Mouse (Mus musculus) midbrain, embryonic 11.5 days (tissue): ENCODE data around the gene Ahcy. TPM values are rescaled to one million over a fixed set of nuclear protein-coding genes. Genes with fewer than 3 reads are reported as not detected.

Experiments used
- ATAC-seq: fragments of 200-750 bp; cut with Nextera tagmentation; 2 replicates; pipeline ENCODE4 v1.8.0; 2017; ENCODE audit warnings: moderate TSS enrichment, moderate library complexity; ENCODE audit not compliant: low FRiP score
- DNase-seq: peaks from one replicate; pipeline ENCODE4 v3.0.0; 2015; ENCODE audit warnings: low spot score; ENCODE audit errors: missing footprints
- H3K27ac ChIP-seq: fragments of 300-500 bp; sonication (generic); 2 replicates; pipeline ENCODE4 v1.5.1; 2014; ENCODE audit warnings: low read depth, low read length
- H3K27me3 ChIP-seq: fragments of 300-500 bp; sonication (generic); 2 replicates; pipeline ENCODE4 v1.6.1; 2014; ENCODE audit warnings: mild to moderate bottlenecking, low read length, moderate library complexity, mixed read lengths; ENCODE audit not compliant: control insufficient read depth, insufficient read depth
- H3K36me3 ChIP-seq: fragments of 300-500 bp; sonication (generic); 2 replicates; pipeline ENCODE4 v1.6.1; 2014; ENCODE audit warnings: mild to moderate bottlenecking, low read length, moderate library complexity, mixed read lengths; ENCODE audit not compliant: control insufficient read depth, insufficient read depth
- H3K4me1 ChIP-seq: fragments of 300-500 bp; sonication (generic); 2 replicates; pipeline ENCODE4 v1.6.1; 2014; ENCODE audit warnings: low read length; ENCODE audit not compliant: control insufficient read depth, insufficient read depth
- H3K4me2 ChIP-seq: fragments of 300-500 bp; sonication (generic); 2 replicates; pipeline ENCODE4 v1.6.1; 2014; ENCODE audit warnings: mild to moderate bottlenecking, moderate library complexity
- H3K4me3 ChIP-seq: fragments of 300-500 bp; sonication (generic); 2 replicates; pipeline ENCODE4 v1.5.1; 2014; ENCODE audit warnings: low read depth, low read length
- H3K9ac ChIP-seq: fragments of 300-500 bp; sonication (generic); 2 replicates; pipeline ENCODE4 v1.6.1; 2014; ENCODE audit warnings: low read length
- H3K9me3 ChIP-seq: fragments of 300-500 bp; sonication (generic); 2 replicates; pipeline ENCODE4 v1.6.1; 2016; ENCODE audit warnings: low read length; ENCODE audit not compliant: control insufficient read depth
- WGBS: fragments of 180-500 bp; shearing (Covaris S2); extraction: QIAGEN DNeasy Blood & Tissue Kit; methylation state at CpG from one replicate; pipeline ENCODE4 v1.1.7; 2014; 5-methylcytosine and 5-hydroxymethylcytosine counted together
- polyA plus RNA-seq: library from polyadenylated mRNA; unstranded; fragments of >200 nt; fragmentation: Nextera tagmentation; extraction: Ambion mirVana; gene quantifications from 2 replicates; pipeline ENCODE4 v1.2.1, GENCODE M21; 2014

Gene Ahcy
- polyA plus RNA-seq, 1 experiment from 2014 or later, result 87.3 TPM

- no peak for ATAC-seq
- H3K9me3 ChIP-seq, result no peaks in the 10 kb centered on the region
- H3K4me2 ChIP-seq, result no peak overlapping the region
- peak; percentile 68 for DNase-seq
- H3K4me3 ChIP-seq, result no peak overlapping the region
- H3K4me1 ChIP-seq, result peaks cover 1% of the 10 kb centered on the region
- no peak overlapping the region for H3K9ac ChIP-seq
- WGBS, result 75% methylated on average over 4 of the region's 4 CpGs
- no peak overlapping the region for H3K27ac ChIP-seq
- H3K27me3 ChIP-seq, result no peaks in the 10 kb centered on the region
- H3K36me3 ChIP-seq, result no peaks in the 10 kb centered on the region
Measured at GRCm38 (mm10) chr2:155080179-155080530, 5.9 kb upstream of the Ahcy start.

DNA sequence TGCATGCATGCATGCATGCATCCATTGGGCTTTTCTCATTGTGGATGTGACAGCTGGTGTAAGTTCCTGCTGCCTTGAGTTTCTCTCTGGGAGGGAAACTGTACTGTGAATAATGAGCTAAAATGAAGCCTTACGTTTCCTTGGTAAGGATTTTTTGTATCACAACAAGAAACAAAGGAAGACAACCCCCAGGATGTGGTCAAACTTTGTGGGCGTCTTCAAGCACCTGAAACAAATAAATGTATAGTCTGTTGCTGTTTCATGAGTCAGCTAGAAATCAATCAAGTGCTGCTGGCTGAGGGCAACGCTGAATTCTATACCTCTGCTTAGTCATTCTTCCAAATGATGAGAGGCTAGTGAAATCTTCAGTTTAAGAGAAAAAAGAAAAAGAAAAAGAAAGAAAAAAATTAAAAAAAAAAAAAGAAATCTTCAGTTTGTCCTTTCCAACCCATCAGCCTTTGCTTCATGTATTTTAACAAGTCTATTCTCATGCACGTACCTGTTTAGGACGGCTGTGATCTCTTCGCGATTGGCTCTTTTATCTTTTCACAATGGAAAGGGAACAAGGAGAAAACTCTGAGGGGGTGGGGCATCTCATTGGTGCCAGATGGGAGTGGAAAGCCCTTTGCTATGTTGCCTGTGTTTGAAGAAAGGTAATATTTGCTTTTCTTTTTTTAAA is 5.3 kb upstream of the Ahcy start:
- 39% methylated on average over 7 of the region's 7 CpGs for WGBS
- no peak overlapping the region for H3K27ac ChIP-seq
- H3K9ac ChIP-seq, result no peak overlapping the region
- H3K9me3 ChIP-seq, result no peaks in the 10 kb centered on the region
- no peak overlapping the region for H3K4me3 ChIP-seq
- no peaks in the 10 kb centered on the region for H3K36me3 ChIP-seq
- peaks cover 6% of the 10 kb centered on the region for H3K4me1 ChIP-seq
- H3K4me2 ChIP-seq, result no peak overlapping the region
- DNase-seq (no peak), ATAC-seq (no peak)
- no peaks in the 10 kb centered on the region for H3K27me3 ChIP-seq

DNA sequence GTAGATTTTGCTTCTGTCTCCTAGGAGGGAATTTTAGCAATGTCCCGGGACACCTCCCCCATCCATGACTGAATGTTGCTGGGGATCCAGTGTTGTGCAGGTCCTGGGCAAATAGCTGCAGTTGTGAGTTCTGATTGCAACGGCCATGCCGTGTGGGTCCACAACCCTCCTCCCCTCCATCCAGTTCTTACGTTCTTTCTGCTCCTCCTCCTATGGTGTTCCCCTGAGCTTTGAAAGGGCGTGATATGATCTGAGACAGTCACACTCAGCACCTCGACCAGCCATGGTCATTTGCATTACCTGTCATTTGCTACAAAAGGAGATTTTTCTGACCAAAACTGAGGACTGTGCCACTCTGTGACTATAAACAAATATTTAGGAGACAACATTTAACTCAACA is 1.4 kb upstream of the Ahcy start:
- no peaks in the 10 kb centered on the region for H3K36me3 ChIP-seq
- peak; percentile 67 for DNase-seq
- H3K9ac ChIP-seq, result no peak overlapping the region
- H3K4me3 ChIP-seq, result no peak overlapping the region
- peaks cover 20% of the 10 kb centered on the region for H3K4me1 ChIP-seq
- ATAC-seq, result no peak
- no peak overlapping the region for H3K27ac ChIP-seq
- no peaks in the 10 kb centered on the region for H3K9me3 ChIP-seq
- no peak overlapping the region for H3K4me2 ChIP-seq
- no peaks in the 10 kb centered on the region for H3K27me3 ChIP-seq
- 92% methylated on average over 6 of the region's 6 CpGs for WGBS

DNA sequence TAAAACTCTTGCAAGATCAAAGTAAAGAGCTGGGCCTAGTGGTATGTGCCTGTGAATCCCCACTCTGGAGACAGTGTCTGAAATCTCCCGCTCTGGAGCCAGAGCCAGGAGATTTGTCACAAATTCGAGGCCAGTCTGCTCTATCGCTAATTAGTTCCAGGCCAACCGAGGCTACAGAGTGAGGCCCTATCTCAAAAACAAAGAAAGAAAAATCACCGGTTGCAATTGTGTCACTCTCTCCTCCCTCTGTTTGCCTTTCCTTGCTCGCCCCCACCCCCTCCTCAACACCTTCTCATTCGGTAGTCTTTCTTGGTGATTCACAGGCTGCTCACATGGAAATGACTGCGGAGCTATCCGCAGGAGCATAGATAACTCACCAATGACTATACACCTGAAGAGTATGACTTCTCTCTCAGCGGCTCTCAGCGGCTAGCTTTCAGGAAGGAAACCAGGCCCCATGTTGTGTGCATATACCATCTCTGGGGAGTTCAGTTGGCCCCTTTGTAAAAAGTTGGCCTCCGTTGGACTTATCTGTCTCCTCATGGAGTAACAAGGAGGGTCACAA is 551 bp upstream of the Ahcy start:
- no peak; the same call in none of the 2 replicates for ATAC-seq
- DNase-seq, result peak; percentile 89
- peak overlapping the region; percentile 72 for H3K9ac ChIP-seq
- peak overlapping the region; percentile 52 for H3K4me3 ChIP-seq
- H3K4me2 ChIP-seq, result peak overlapping the region; percentile 57
- no peaks in the 10 kb centered on the region for H3K36me3 ChIP-seq
- H3K4me1 ChIP-seq, result peaks cover 20% of the 10 kb centered on the region
- no peak overlapping the region; the same call in 1 of the 2 replicates for H3K27ac ChIP-seq
- no peaks in the 10 kb centered on the region for H3K9me3 ChIP-seq
- 22% methylated on average over 12 of the region's 12 CpGs for WGBS
- H3K27me3 ChIP-seq, result no peaks in the 10 kb centered on the region

DNA sequence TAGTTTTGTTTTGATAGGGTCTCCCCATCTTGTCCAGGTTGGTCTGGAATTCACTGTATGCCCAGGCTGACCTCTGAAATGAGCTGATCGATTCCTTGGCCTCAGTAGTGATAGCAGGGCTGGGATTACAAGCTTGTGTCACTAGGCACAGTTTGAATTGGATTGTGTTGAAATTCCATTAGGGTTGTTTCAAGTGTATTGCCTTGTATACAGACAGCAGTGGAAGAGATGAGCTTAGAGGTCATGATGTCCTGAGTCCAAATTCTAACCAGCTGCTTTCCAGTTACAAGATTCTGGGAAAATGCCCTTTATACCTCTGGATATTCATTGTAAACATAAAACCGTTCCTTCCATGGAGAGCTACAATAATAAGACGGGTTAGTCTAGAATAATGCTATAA is 950 bp downstream of the Ahcy start:
- Histone ChIP-seq H3K27me3 (no peaks in the 10 kb centered on the region), H3K4me1 (peaks cover 20% of the 10 kb centered on the region), H3K9me3 (no peaks in the 10 kb centered on the region), H3K9ac (peak overlapping the region; percentile 72), H3K27ac (no peak overlapping the region), H3K4me2 (peak overlapping the region; percentile 57), H3K36me3 (no peaks in the 10 kb centered on the region), H3K4me3 (peak overlapping the region; percentile 52)
- peak; percentile 81 for DNase-seq
- 21% methylated on average over 3 of the region's 3 CpGs for WGBS
- ATAC-seq, result no peak

DNA sequence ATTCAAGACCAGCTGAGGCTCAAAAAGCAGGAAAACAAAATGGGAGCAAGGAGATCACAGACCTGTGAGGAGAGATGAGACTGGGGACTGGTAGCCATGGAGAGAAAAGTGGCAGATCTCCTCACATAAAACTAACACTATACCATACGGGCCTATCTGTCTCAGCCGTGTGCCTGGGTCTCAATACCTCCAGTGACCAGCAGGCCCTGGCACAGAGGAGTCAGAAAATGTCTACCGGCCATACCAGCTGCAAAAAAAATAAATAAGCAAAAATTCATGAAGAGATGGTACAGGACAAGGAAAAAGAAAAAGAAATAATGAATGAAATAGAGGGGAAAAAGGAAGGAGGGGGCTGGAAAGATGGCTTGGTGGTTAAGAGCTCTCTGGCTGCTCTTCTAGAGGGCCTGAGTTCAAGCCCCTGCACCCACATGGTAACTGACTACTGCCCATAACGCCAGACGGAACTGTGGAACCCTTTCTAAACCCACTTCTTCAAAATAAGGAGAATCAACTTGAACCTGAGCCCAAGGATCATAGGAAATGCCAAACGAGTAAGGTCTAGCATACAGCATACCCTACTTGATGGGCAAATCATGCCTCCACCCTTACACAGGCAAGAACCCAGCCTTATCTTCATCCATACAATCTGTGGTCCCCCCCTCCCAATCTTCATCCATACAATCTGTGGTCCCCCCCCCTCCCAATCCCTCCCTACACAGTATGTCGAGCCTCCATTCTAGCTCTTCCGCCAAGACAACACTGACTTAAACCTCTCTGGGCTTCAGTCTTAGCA is 1.7 kb downstream of the Ahcy start:
- DNase-seq, result peak; percentile 73
- Histone ChIP-seq H3K27me3 (no peaks in the 10 kb centered on the region), H3K4me3 (peak overlapping the region; percentile 52; the same call in 1 of the 2 replicates), H3K9ac (no peak overlapping the region), H3K4me2 (peak overlapping the region; percentile 57), H3K27ac (no peak overlapping the region), H3K9me3 (no peaks in the 10 kb centered on the region), H3K36me3 (0 out of 2 replicates have a peak, but pooled peaks cover 2% of the 10 kb centered on the region), H3K4me1 (peaks cover 20% of the 10 kb centered on the region)
- 80% methylated on average over 8 of the region's 8 CpGs for WGBS
- no peak for ATAC-seq

DNA sequence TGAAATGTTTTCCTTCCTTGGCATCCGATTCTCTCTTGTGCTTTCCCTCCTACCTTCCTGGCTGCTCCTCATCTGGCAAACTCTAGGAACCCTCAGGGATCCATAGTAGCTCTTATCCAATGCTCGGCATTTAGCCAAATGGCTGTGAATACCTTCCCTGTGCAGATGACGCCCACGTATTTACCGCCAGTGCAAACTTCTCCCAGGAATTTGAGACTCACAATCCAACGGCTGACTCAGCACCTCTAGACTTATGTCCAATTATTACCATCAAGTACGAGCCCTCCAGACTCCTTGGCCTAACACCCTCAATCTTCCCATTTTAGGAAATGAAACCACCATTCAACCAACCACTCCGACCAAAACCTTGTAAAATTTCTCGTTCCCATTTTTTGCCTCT is 3.3 kb downstream of the Ahcy start:
- H3K36me3 ChIP-seq, result peaks cover 9% of the 10 kb centered on the region; the same call in 1 of the 2 replicates

GRCm38 (mm10) chr2:155057361-155057760 is 16.9 kb downstream of the Ahcy start:
- peak; percentile 57 for DNase-seq
- 82% methylated on average over 1 of the region's 1 CpGs for WGBS
- Histone ChIP-seq H3K4me2 (no peak overlapping the region), H3K9me3 (no peaks in the 10 kb centered on the region), H3K9ac (no peak overlapping the region), H3K27me3 (no peaks in the 10 kb centered on the region), H3K36me3 (peaks cover 11% of the 10 kb centered on the region), H3K27ac (no peak overlapping the region), H3K4me1 (no peaks in the 10 kb centered on the region), H3K4me3 (no peak overlapping the region)
- ATAC-seq, result no peak

More for the DNA sequence above, 3.3 kb downstream of the Ahcy start:
- DNase-seq (peak; percentile 17), ATAC-seq (no peak)
- Histone ChIP-seq H3K4me3 (no peak overlapping the region), H3K4me1 (peaks cover 20% of the 10 kb centered on the region), H3K9ac (no peak overlapping the region), H3K4me2 (no peak overlapping the region), H3K27me3 (no peaks in the 10 kb centered on the region), H3K9me3 (no peaks in the 10 kb centered on the region), H3K27ac (no peak overlapping the region)
- 91% methylated on average over 9 of the region's 9 CpGs for WGBS

GRCm38 (mm10) chr2:155056076-155056578 is 18.2 kb downstream of the Ahcy start:
- no peak overlapping the region for H3K4me2 ChIP-seq
- no peak overlapping the region for H3K9ac ChIP-seq
- H3K36me3 ChIP-seq, result peaks cover 9% of the 10 kb centered on the region
- no peak overlapping the region for H3K4me3 ChIP-seq
- WGBS, result 81% methylated on average over 5 of the region's 5 CpGs
- no peaks in the 10 kb centered on the region for H3K9me3 ChIP-seq
- H3K27ac ChIP-seq, result no peak overlapping the region
- DNase-seq (peak; percentile 49), ATAC-seq (no peak)
- 0 out of 2 replicates have a peak, but pooled peaks cover 3% of the 10 kb centered on the region for H3K4me1 ChIP-seq
- no peaks in the 10 kb centered on the region for H3K27me3 ChIP-seq
